Mouse (Mus musculus) thymus, adult 2 months (tissue): ENCODE measurements at regions not wholly inside any gene's neighbourhood (a gene's known extent, or its start where the extent isn't known, plus 50 kb on each side); places are given as distances from the start of the nearest gene placed in this dataset.

ENCODE experiments used
- CTCF ChIP-seq: fragments of 200-500 bp; IDR thresholded peaks from 2 replicates; pipeline ENCODE4 v1.5.1; 2012; ENCODE audit warnings: mild to moderate bottlenecking, control low read depth, low read length, moderate library complexity, borderline replicate concordance; ENCODE audit not compliant: control insufficient read depth, poor library complexity, insufficient read depth; ENCODE audit errors: extremely low read depth
- POLR2A ChIP-seq: fragments of 200-500 bp; IDR thresholded peaks from 2 replicates; pipeline ENCODE4 v1.6.1; 2012; ENCODE audit warnings: mild to moderate bottlenecking, low read length, control low read depth, moderate library complexity; ENCODE audit not compliant: control insufficient read depth, poor library complexity, insufficient read depth; ENCODE audit errors: extremely low read depth

DNA sequence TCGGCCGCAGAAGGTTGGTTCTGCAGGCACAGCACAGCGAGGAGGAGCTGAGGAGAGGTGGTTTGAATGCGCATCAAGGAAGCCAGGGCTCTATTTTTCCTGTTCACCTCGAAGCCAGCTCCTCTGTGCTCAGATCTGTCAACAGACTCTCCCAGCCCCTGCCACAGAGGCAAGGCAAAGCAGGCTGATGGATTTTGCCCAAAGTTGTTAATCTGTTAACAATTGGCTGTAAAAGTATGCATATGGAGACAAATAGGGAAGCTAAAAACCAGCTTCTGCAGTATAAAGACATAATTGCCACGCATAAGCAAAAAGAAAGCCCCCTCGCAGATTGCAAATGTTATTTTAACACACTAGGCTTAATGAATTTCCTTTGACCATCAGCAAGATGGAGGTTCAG is 343.3 kb upstream of the Kif2a start:
- no peak for TF ChIP-seq POLR2A
- no peak for TF ChIP-seq CTCF
